Mouse (Mus musculus): ENCODE measurements at regions not wholly inside any gene's neighbourhood (a gene's known extent, or its start where the extent isn't known, plus 50 kb on each side); places are given as distances from the start of the nearest gene placed in this dataset.
A peak's percentile ranks its signal among the peaks of the same experiment; 100 is the strongest.

GRCm38 (mm10) chr9:47249029-47249428 is 250.5 kb downstream of the Gm4791 start:
- 78% methylated on average over 3 of the region's 3 CpGs for WGBS
- Histone ChIP-seq H3K36me3 (ENCODE audit: control insufficient read depth, insufficient read depth, low read length) (no peaks in the 10 kb centered on the region), H3K27me3 (ENCODE audit: control insufficient read depth, insufficient read depth, low read length) (no peaks in the 10 kb centered on the region), H3K79me2 (ENCODE audit: control insufficient read depth, insufficient read depth, low read length) (no peaks in the 10 kb centered on the region), H3K27ac (replicated peaks; ENCODE audit: insufficient read depth, low read depth, low read length) (no peak overlapping the region), H3K4me1 (ENCODE audit: control insufficient read depth, insufficient read depth, low read length) (peaks cover 2% of the 10 kb centered on the region), H3K9ac (ENCODE audit: low read depth, low read length) (no peak overlapping the region), H3K4me3 (ENCODE audit: insufficient read depth, low read depth, low read length) (no peak overlapping the region)
- TF ChIP-seq CTCF (IDR thresholded peaks at IDR 0.05; ENCODE audit: low read depth, low read length) (no peak), POLR2A (IDR thresholded peaks at IDR 0.05; ENCODE audit: extremely low read depth, insufficient read depth, low read length) (no peak)
- no peak for DNase-seq (ENCODE audit: extremely low read depth, low read depth, low spot score)

GRCm38 (mm10) chr9:47251160-47251559 is 252.6 kb downstream of the Gm4791 start:
- peaks cover 2% of the 10 kb centered on the region for H3K4me1 ChIP-seq (ENCODE audit: control insufficient read depth, insufficient read depth, low read length)
- 98% methylated on average over 2 of the region's 2 CpGs for WGBS
- TF ChIP-seq POLR2A (IDR thresholded peaks at IDR 0.05; ENCODE audit: extremely low read depth, insufficient read depth, low read length) (no peak), CTCF (IDR thresholded peaks at IDR 0.05; ENCODE audit: low read depth, low read length) (no peak)

GRCm38 (mm10) chr9:47253836-47254657 is 255.5 kb downstream of the Gm4791 start:
- Histone ChIP-seq H3K4me1 (ENCODE audit: control insufficient read depth, insufficient read depth, low read length) (peaks cover 2% of the 10 kb centered on the region), H3K36me3 (ENCODE audit: control insufficient read depth, insufficient read depth, low read length) (no peaks in the 10 kb centered on the region), H3K79me2 (ENCODE audit: control insufficient read depth, insufficient read depth, low read length) (no peaks in the 10 kb centered on the region), H3K27ac (replicated peaks; ENCODE audit: insufficient read depth, low read depth, low read length) (no peak overlapping the region), H3K27me3 (ENCODE audit: control insufficient read depth, insufficient read depth, low read length) (no peaks in the 10 kb centered on the region), H3K9ac (ENCODE audit: low read depth, low read length) (no peak overlapping the region), H3K4me3 (ENCODE audit: insufficient read depth, low read depth, low read length) (no peak overlapping the region)
- peak; percentile 74 for DNase-seq (ENCODE audit: extremely low read depth, low read depth, low spot score)
- 18% methylated on average over 13 of the region's 13 CpGs for WGBS
- TF ChIP-seq CTCF (IDR thresholded peaks at IDR 0.05; ENCODE audit: low read depth, low read length) (no peak), POLR2A (IDR thresholded peaks at IDR 0.05; ENCODE audit: extremely low read depth, insufficient read depth, low read length) (no peak)

More at GRCm38 (mm10) chr9:47251160-47251559, 252.6 kb downstream of the Gm4791 start:
- Histone ChIP-seq H3K4me3 (ENCODE audit: insufficient read depth, low read depth, low read length) (no peak overlapping the region), H3K27me3 (ENCODE audit: control insufficient read depth, insufficient read depth, low read length) (no peaks in the 10 kb centered on the region), H3K27ac (replicated peaks; ENCODE audit: insufficient read depth, low read depth, low read length) (no peak overlapping the region), H3K79me2 (ENCODE audit: control insufficient read depth, insufficient read depth, low read length) (no peaks in the 10 kb centered on the region), H3K36me3 (ENCODE audit: control insufficient read depth, insufficient read depth, low read length) (no peaks in the 10 kb centered on the region), H3K9ac (ENCODE audit: low read depth, low read length) (no peak overlapping the region)
- no peak for DNase-seq (ENCODE audit: extremely low read depth, low read depth, low spot score)

GRCm38 (mm10) chr9:47265946-47266490 is 264.0 kb upstream of the Cadm1 start:
- WGBS: 20% methylated on average over 9 of the region's 9 CpGs

GRCm38 (mm10) chr9:47276303-47277005 is 253.5 kb upstream of the Cadm1 start:
- no peak for DNase-seq (ENCODE audit: extremely low read depth, low read depth, low spot score)
- Histone ChIP-seq H3K9ac (ENCODE audit: low read depth, low read length) (no peak overlapping the region), H3K27ac (replicated peaks; ENCODE audit: insufficient read depth, low read depth, low read length) (no peak overlapping the region), H3K4me3 (ENCODE audit: insufficient read depth, low read depth, low read length) (no peak overlapping the region), H3K4me1 (ENCODE audit: control insufficient read depth, insufficient read depth, low read length) (no peaks in the 10 kb centered on the region), H3K27me3 (ENCODE audit: control insufficient read depth, insufficient read depth, low read length) (no peaks in the 10 kb centered on the region), H3K36me3 (ENCODE audit: control insufficient read depth, insufficient read depth, low read length) (no peaks in the 10 kb centered on the region), H3K79me2 (ENCODE audit: control insufficient read depth, insufficient read depth, low read length) (no peaks in the 10 kb centered on the region)
- TF ChIP-seq CTCF (IDR thresholded peaks at IDR 0.05; ENCODE audit: low read depth, low read length) (no peak), POLR2A (IDR thresholded peaks at IDR 0.05; ENCODE audit: extremely low read depth, insufficient read depth, low read length) (no peak)
- 70% methylated on average over 12 of the region's 12 CpGs for whole genome bisulfite sequencing

More at GRCm38 (mm10) chr9:47265946-47266490, 264.0 kb upstream of the Cadm1 start:
- no peak for DNase-seq (ENCODE audit: extremely low read depth, low read depth, low spot score)
- H3K9ac ChIP-seq (ENCODE audit: low read depth, low read length): no peak overlapping the region
- no peaks in the 10 kb centered on the region for H3K4me1 ChIP-seq (ENCODE audit: control insufficient read depth, insufficient read depth, low read length)
- H3K27me3 ChIP-seq (ENCODE audit: control insufficient read depth, insufficient read depth, low read length): 0 out of 2 replicates have a peak, but pooled peaks cover 3% of the 10 kb centered on the region
- H3K36me3 ChIP-seq (ENCODE audit: control insufficient read depth, insufficient read depth, low read length): no peaks in the 10 kb centered on the region
- H3K27ac ChIP-seq (replicated peaks; ENCODE audit: insufficient read depth, low read depth, low read length): no peak overlapping the region
- no peaks in the 10 kb centered on the region for H3K79me2 ChIP-seq (ENCODE audit: control insufficient read depth, insufficient read depth, low read length)
- H3K4me3 ChIP-seq (ENCODE audit: insufficient read depth, low read depth, low read length): no peak overlapping the region
- TF ChIP-seq CTCF (IDR thresholded peaks at IDR 0.05; ENCODE audit: low read depth, low read length) (no peak), POLR2A (IDR thresholded peaks at IDR 0.05; ENCODE audit: extremely low read depth, insufficient read depth, low read length) (no peak)
